Mouse (Mus musculus) G1E (cell line): Measurements from ENCODE around the gene C5ar2.

Source experiments
- CTCF ChIP-seq: IDR thresholded peaks from 2 replicates; pipeline ENCODE4 v1.5.1; 2012; ENCODE audit warnings: low read depth, low read length, inconsistent platforms, mixed read lengths
- GATA2 ChIP-seq: IDR thresholded peaks from 2 replicates; pipeline ENCODE4 v1.6.1; 2012; ENCODE audit warnings: low read depth, low read length, inconsistent platforms, borderline replicate concordance
- POLR2AphosphoS5 ChIP-seq: IDR thresholded peaks from 2 replicates; pipeline ENCODE4 v1.6.1; 2012; ENCODE audit warnings: low read depth, low read length, inconsistent platforms; ENCODE audit not compliant: insufficient replicate concordance
- TAL1 ChIP-seq: conservative IDR thresholded peaks from 2 replicates; pipeline ENCODE4 v1.6.1; 2012; ENCODE audit warnings: low read depth, low read length, inconsistent platforms, mixed read lengths

GRCm38 (mm10) chr7:16274922-16275890 is 31.3 kb upstream of the C5ar2 start:
- TF ChIP-seq POLR2AphosphoS5, result no peak
- TF ChIP-seq CTCF, result no peak
- no peak; the same call in 1 of the 2 replicates for TF ChIP-seq TAL1
- TF ChIP-seq GATA2, result no peak
